Comparison of ENCODE assay signal across 21 mouse cellular contexts in the genomic region with DNA sequence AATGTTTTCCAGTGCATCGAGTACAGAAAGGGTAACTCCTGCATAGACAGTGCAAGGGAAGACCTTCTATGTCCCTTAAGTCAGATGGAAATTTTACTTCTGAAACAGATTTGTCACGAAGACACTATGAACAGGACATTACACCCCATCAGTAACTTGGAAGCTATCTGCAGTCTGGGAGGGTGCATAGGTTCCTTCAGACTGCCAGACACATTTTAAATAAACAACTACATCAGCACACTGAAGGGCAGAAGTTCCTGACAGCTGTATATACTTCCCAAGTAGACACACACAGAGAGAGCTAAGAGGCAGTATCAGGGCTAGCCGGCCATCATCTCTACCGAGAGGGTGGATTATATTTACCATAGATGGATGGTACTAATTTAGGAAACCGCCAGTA.
"Had no signal": no experiment of that assay in that cellular context is flagged by ENCODE, and none has a peak within 500 bp of the region (broad histone marks: within the 10 kb centered on the region; RNA-seq: fewer than 3 reads in every experiment).

No protein-coding gene starts in this region.

- H3K27ac ChIP-seq: kidney, postnatal 0 days; limb, embryonic 12.5 days; limb, embryonic 15.5 days; liver, embryonic 14.5 days; neural tube, embryonic 12.5 days; neural tube, embryonic 15.5 days; stomach, postnatal 0 days had no signal

- DNase-seq: kidney, adult 2 months; kidney, postnatal 25 days; left cerebral cortex, postnatal 4 days; liver, postnatal 0 days; lung, postnatal 14 days; midbrain, embryonic 14.5 days; right cerebral cortex, adult 18-20 months; right cerebral cortex, postnatal 14 days; right cerebral cortex, postnatal 4 days; thymus, adult 2 months; thymus, postnatal 14 days; thymus, postnatal 4 days had no signal

- H3K4me2 ChIP-seq: limb, embryonic 12.5 days; limb, embryonic 15.5 days; liver, embryonic 11.5 days; neural tube, embryonic 12.5 days; neural tube, embryonic 15.5 days had no signal

- H3K4me3 ChIP-seq: limb, embryonic 12.5 days; limb, embryonic 15.5 days; neural tube, embryonic 12.5 days; neural tube, embryonic 15.5 days had no signal

- H3K9ac ChIP-seq: limb, embryonic 12.5 days; limb, embryonic 15.5 days; liver, embryonic 14.5 days; liver, postnatal 0 days; neural tube, embryonic 12.5 days; neural tube, embryonic 15.5 days had no signal

- H3K36me3 ChIP-seq: limb, embryonic 12.5 days; limb, embryonic 15.5 days; neural tube, embryonic 12.5 days; neural tube, embryonic 15.5 days had no signal

- H3K27me3 ChIP-seq: limb, embryonic 12.5 days; limb, embryonic 15.5 days; neural tube, embryonic 12.5 days; neural tube, embryonic 15.5 days had no signal

- ATAC-seq: intestine, postnatal 0 days; liver, postnatal 0 days had no signal

- H3K9me3 ChIP-seq: limb, embryonic 12.5 days; limb, embryonic 15.5 days; neural tube, embryonic 12.5 days; neural tube, embryonic 15.5 days had no signal
